Comparison of ENCODE assay signal across 10 mouse cellular contexts in genomic region chr9:109053851-109054250, GRCm38 (mm10). TPM values are rescaled to one million over a fixed set of nuclear protein-coding genes. Genes with fewer than 3 reads are reported as not detected.
DNase-seq lines count a peak whose midpoint lies in the region; ATAC-seq and TF ChIP-seq lines count a peak whose summit lies in the region.
"Had no signal": no experiment of that assay in that cellular context is flagged by ENCODE, and none has a peak within 500 bp of the region (broad histone marks: within the 10 kb centered on the region; RNA-seq: fewer than 3 reads in every experiment).

No protein-coding gene starts in this region.

- no peaks in the 10 kb centered on the region for H3K27me3 ChIP-seq in heart, embryonic 10.5 days (ENCODE audit: insufficient read depth, poor library complexity, severe bottlenecking)
- H3K27me3 ChIP-seq in midbrain, postnatal 0 days (ENCODE audit: insufficient read depth, low read length) = no peaks in the 10 kb centered on the region
- H3K27me3 ChIP-seq in midbrain, embryonic 16.5 days (ENCODE audit: control insufficient read depth, insufficient read depth, low read depth, low read length) = no peaks in the 10 kb centered on the region
- no peaks in the 10 kb centered on the region for H3K27me3 ChIP-seq in embryonic facial prominence, embryonic 10.5 days (replicated peaks; ENCODE audit: low read depth, poor library complexity, severe bottlenecking)
- H3K27me3 ChIP-seq in splenic B cell, adult 2 months (ENCODE audit: control insufficient read depth, insufficient read depth, low read length, poor library complexity, severe bottlenecking) = no peaks in the 10 kb centered on the region
- H3K27me3 ChIP-seq: hindbrain, embryonic 13.5 days had no signal

- no peak overlapping the region for H3K9ac ChIP-seq in midbrain, postnatal 0 days (replicated peaks; ENCODE audit: low read length, poor library complexity, severe bottlenecking)
- H3K9ac ChIP-seq in midbrain, embryonic 16.5 days (ENCODE audit: low read depth, low read length) = no peak overlapping the region

- no peak for DNase-seq in heart, embryonic 10.5 days (ENCODE audit: low spot score)
- DNase-seq in heart, adult 9 months (ENCODE audit: low spot score in 2 of 2) = no peak
- DNase-seq in midbrain, postnatal 0 days (ENCODE audit: low spot score) = no peak
- DNase-seq in embryonic facial prominence, embryonic 10.5 days (ENCODE audit: low spot score) = no peak
- DNase-seq in splenic B cell, adult 2 months (ENCODE audit: low read depth, low spot score) = peak; percentile 16
- no peak for DNase-seq in adrenal gland, postnatal 36 days
- DNase-seq in ovary, adult 18-20 months (ENCODE audit: low spot score) = no peak
- DNase-seq: midbrain, embryonic 14.5 days had no signal

- H3K4me3 ChIP-seq in heart, embryonic 10.5 days = no peak overlapping the region
- H3K4me3 ChIP-seq in midbrain, postnatal 0 days (ENCODE audit: low read depth, low read length) = no peak overlapping the region
- H3K4me3 ChIP-seq in midbrain, embryonic 16.5 days (ENCODE audit: low read depth, low read length) = no peak overlapping the region
- H3K4me3 ChIP-seq in embryonic facial prominence, embryonic 10.5 days = no peak overlapping the region

- H3K27ac ChIP-seq in heart, embryonic 10.5 days = peak overlapping the region; percentile 85; the same call in 1 of the 2 replicates
- peak overlapping the region; percentile 67; the same call in 1 of the 2 replicates for H3K27ac ChIP-seq in midbrain, postnatal 0 days (ENCODE audit: low read depth, low read length)
- no peak overlapping the region for H3K27ac ChIP-seq in midbrain, embryonic 16.5 days (ENCODE audit: low read length)
- peak overlapping the region; percentile 74; the same call in 1 of the 2 replicates for H3K27ac ChIP-seq in embryonic facial prominence, embryonic 10.5 days (replicated peaks)

- 74% methylated on average over 6 of the region's 6 CpGs for WGBS in heart, embryonic 10.5 days
- WGBS in midbrain, postnatal 0 days = 74% methylated on average over 6 of the region's 6 CpGs
- 86% methylated on average over 6 of the region's 6 CpGs for WGBS in midbrain, embryonic 16.5 days
- WGBS in embryonic facial prominence, embryonic 10.5 days = 77% methylated on average over 6 of the region's 6 CpGs

- H3K4me2 ChIP-seq in midbrain, postnatal 0 days (ENCODE audit: low read depth, low read length, poor library complexity, severe bottlenecking) = no peak overlapping the region
- H3K4me2 ChIP-seq in midbrain, embryonic 16.5 days (ENCODE audit: low read length) = no peak overlapping the region

- no peaks in the 10 kb centered on the region for H3K9me3 ChIP-seq in heart, embryonic 10.5 days
- no peaks in the 10 kb centered on the region for H3K9me3 ChIP-seq in midbrain, postnatal 0 days (ENCODE audit: low read length)
- H3K9me3 ChIP-seq in midbrain, embryonic 16.5 days (replicated peaks; ENCODE audit: control insufficient read depth, low read length, poor library complexity, severe bottlenecking) = no peaks in the 10 kb centered on the region
- H3K9me3 ChIP-seq in embryonic facial prominence, embryonic 10.5 days = no peaks in the 10 kb centered on the region
- H3K9me3 ChIP-seq: hindbrain, embryonic 13.5 days had no signal

- H3K4me1 ChIP-seq in heart, embryonic 10.5 days = peaks cover 26% of the 10 kb centered on the region
- peaks cover 7% of the 10 kb centered on the region for H3K4me1 ChIP-seq in midbrain, postnatal 0 days (ENCODE audit: insufficient read depth, low read length)
- peaks cover 8% of the 10 kb centered on the region for H3K4me1 ChIP-seq in midbrain, embryonic 16.5 days (ENCODE audit: control insufficient read depth, insufficient read depth, low read length)
- peaks cover 32% of the 10 kb centered on the region for H3K4me1 ChIP-seq in embryonic facial prominence, embryonic 10.5 days

- TF ChIP-seq CTCF in midbrain, postnatal 0 days (IDR thresholded peaks at IDR 0.05) = no peak

- peaks cover 68% of the 10 kb centered on the region for H3K36me3 ChIP-seq in heart, embryonic 10.5 days
- H3K36me3 ChIP-seq in midbrain, postnatal 0 days (ENCODE audit: insufficient read depth, low read length) = peaks cover 15% of the 10 kb centered on the region
- peaks cover 14% of the 10 kb centered on the region for H3K36me3 ChIP-seq in midbrain, embryonic 16.5 days (ENCODE audit: control insufficient read depth, insufficient read depth, low read length)
- peaks cover 44% of the 10 kb centered on the region for H3K36me3 ChIP-seq in embryonic facial prominence, embryonic 10.5 days (replicated peaks)
- peaks cover 13% of the 10 kb centered on the region for H3K36me3 ChIP-seq in splenic B cell, adult 2 months (ENCODE audit: control insufficient read depth, insufficient read depth, low read length, poor library complexity, severe bottlenecking)

- ATAC-seq in midbrain, postnatal 0 days (ENCODE audit: low FRiP score) = no peak
- ATAC-seq in midbrain, embryonic 16.5 days = no peak

RNA-seq across cellular contexts. Expression of gene Trex1, which starts 5.7 kb away (rescaled TPM):
- 8.2 and 8.9 TPM in 2 replicates for polyA plus RNA-seq in heart, embryonic 10.5 days (2016; fragmentation: Nextera tagmentation; extraction: Ambion mirVana)
- total RNA-seq in midbrain, postnatal 0 days (2014; rRNA removed) = 22.5 and 28.1 TPM in 2 replicates
- polyA plus RNA-seq in midbrain, postnatal 0 days (2015; fragmentation: Nextera tagmentation; extraction: Ambion mirVana) = 14.8 and 18.6 TPM in 2 replicates
- polyA plus RNA-seq in midbrain, embryonic 16.5 days (2015; fragmentation: Nextera tagmentation; extraction: Ambion mirVana) = 12.1 and 13.7 TPM in 2 replicates
- polyA plus RNA-seq in embryonic facial prominence, embryonic 10.5 days (2016; fragmentation: Nextera tagmentation; extraction: Ambion mirVana) = 8.4 and 10.3 TPM in 2 replicates
- total RNA-seq in adrenal gland, postnatal 36 days (2021) = 10 to 100 TPM; 19.7 to 23.4 TPM

RNA-seq across cellular contexts. Expression of gene Shisa5, which starts 15.5 kb away (rescaled TPM):
- polyA plus RNA-seq in heart, embryonic 10.5 days (2016; fragmentation: Nextera tagmentation; extraction: Ambion mirVana) = 58.2 and 68.5 TPM in 2 replicates
- 79.7 and 80.6 TPM in 2 replicates for total RNA-seq in midbrain, postnatal 0 days (2014; rRNA removed)
- polyA plus RNA-seq in midbrain, postnatal 0 days (2015; fragmentation: Nextera tagmentation; extraction: Ambion mirVana) = 75.0 and 89.3 TPM in 2 replicates
- 60.1 and 68.9 TPM in 2 replicates for polyA plus RNA-seq in midbrain, embryonic 16.5 days (2015; fragmentation: Nextera tagmentation; extraction: Ambion mirVana)
- 38.4 and 42.0 TPM in 2 replicates for polyA plus RNA-seq in embryonic facial prominence, embryonic 10.5 days (2016; fragmentation: Nextera tagmentation; extraction: Ambion mirVana)
- 100 to 1,000 TPM; 122 to 128 TPM for total RNA-seq in adrenal gland, postnatal 36 days (2021)

RNA-seq across cellular contexts. Expression of gene Atrip, which starts 20.1 kb away (rescaled TPM):
- 20.6 and 26.8 TPM in 2 replicates for polyA plus RNA-seq in heart, embryonic 10.5 days (2016; fragmentation: Nextera tagmentation; extraction: Ambion mirVana)
- total RNA-seq in midbrain, postnatal 0 days (2014; rRNA removed) = 34.7 and 35.1 TPM in 2 replicates
- polyA plus RNA-seq in midbrain, postnatal 0 days (2015; fragmentation: Nextera tagmentation; extraction: Ambion mirVana) = 32.9 and 34.7 TPM in 2 replicates
- polyA plus RNA-seq in midbrain, embryonic 16.5 days (2015; fragmentation: Nextera tagmentation; extraction: Ambion mirVana) = 31.5 and 34.1 TPM in 2 replicates
- polyA plus RNA-seq in embryonic facial prominence, embryonic 10.5 days (2016; fragmentation: Nextera tagmentation; extraction: Ambion mirVana) = 35.9 and 36.7 TPM in 2 replicates
- total RNA-seq in adrenal gland, postnatal 36 days (2021) = 10 to 100 TPM; 16.3 to 18.3 TPM

RNA-seq across cellular contexts. Expression of gene Ccdc51, which starts 28.4 kb away (rescaled TPM):
- polyA plus RNA-seq in heart, embryonic 10.5 days (2016; fragmentation: Nextera tagmentation; extraction: Ambion mirVana) = 19.1 and 19.7 TPM in 2 replicates
- 6.9 and 7.4 TPM in 2 replicates for total RNA-seq in midbrain, postnatal 0 days (2014; rRNA removed)
- polyA plus RNA-seq in midbrain, postnatal 0 days (2015; fragmentation: Nextera tagmentation; extraction: Ambion mirVana) = 4.8 and 7.1 TPM in 2 replicates
- 12.5 and 13.1 TPM in 2 replicates for polyA plus RNA-seq in midbrain, embryonic 16.5 days (2015; fragmentation: Nextera tagmentation; extraction: Ambion mirVana)
- 11.8 and 13.3 TPM in 2 replicates for polyA plus RNA-seq in embryonic facial prominence, embryonic 10.5 days (2016; fragmentation: Nextera tagmentation; extraction: Ambion mirVana)
- 10 to 100 TPM; 15.6 to 20.1 TPM for total RNA-seq in adrenal gland, postnatal 36 days (2021)

RNA-seq across cellular contexts. Expression of gene Tma7, which starts 28.5 kb away (rescaled TPM):
- polyA plus RNA-seq in heart, embryonic 10.5 days (2016; fragmentation: Nextera tagmentation; extraction: Ambion mirVana) = 734 and 774 TPM in 2 replicates
- total RNA-seq in midbrain, postnatal 0 days (2014; rRNA removed) = 129 and 162 TPM in 2 replicates
- polyA plus RNA-seq in midbrain, postnatal 0 days (2015; fragmentation: Nextera tagmentation; extraction: Ambion mirVana) = 766 and 825 TPM in 2 replicates
- 674 and 688 TPM in 2 replicates for polyA plus RNA-seq in midbrain, embryonic 16.5 days (2015; fragmentation: Nextera tagmentation; extraction: Ambion mirVana)
- 784 and 812 TPM in 2 replicates for polyA plus RNA-seq in embryonic facial prominence, embryonic 10.5 days (2016; fragmentation: Nextera tagmentation; extraction: Ambion mirVana)
- 100 to 1,000 TPM; 384 to 426 TPM for total RNA-seq in adrenal gland, postnatal 36 days (2021)
